Mouse (Mus musculus) cerebellum, adult 18-20 months (tissue): ENCODE data around the gene Ppp4c.

Experiments used
- DNase-seq, 2 experiments: peaks; one replicate each; pipeline ENCODE4 v3.0.0; 2021

Ppp4c gene

DNA sequence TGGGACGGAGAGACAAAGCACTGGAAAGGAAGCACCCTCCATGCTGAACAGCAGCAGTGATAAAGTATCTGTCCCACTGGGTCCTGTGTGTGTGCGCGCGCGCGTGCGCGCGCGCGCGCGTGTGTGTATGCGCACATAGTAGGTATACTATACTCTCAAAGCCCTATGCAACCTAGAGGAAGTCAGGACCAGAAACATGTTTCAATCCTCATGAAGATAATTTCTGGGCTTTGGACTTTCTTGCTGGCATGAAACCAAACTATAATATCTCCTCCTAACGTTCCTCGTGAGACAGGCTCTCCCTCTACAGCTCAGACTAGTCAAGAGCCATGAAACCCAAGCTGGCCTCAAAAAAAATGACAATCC is 8.7 kb upstream of the Ppp4c start:
- no peak for DNase-seq

DNA sequence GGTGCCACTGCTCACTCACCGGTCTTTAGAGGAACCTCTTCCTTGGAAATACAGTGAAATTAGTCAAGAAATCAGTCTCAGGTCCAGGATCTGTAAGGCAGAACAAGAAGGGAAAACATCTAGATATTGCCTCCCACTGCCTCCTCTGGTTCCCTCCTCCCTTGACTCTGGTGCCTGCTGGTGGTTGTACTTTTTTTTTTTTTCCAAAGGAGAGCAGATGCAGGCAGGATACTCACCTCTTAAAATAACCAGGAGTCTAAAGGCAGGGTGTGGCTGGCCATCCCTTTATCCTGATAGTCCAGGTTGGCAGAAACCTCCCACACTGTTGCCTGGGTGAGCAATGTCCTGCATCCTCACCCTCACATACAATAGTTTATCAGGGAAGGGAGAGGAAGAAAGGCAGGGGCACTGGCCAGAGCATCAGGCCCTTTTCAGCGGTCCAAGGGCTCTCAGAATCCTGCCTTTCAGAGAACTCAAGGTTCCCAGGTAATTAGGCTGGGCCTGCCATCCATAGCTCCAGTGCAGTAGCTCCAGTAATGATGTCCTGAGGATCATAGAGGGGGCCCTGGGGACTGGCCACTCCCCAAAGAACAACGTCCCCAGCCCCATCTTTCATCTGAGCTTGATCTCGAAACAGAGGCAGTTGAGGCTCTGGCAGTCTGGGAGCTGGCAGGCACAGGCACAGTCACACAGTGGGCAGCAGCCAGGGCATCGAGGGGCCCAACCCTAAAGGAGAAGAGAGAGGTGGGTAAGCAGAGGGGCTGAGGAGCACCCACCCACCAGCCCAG is 8.2 kb upstream of the Ppp4c start:
- DNase-seq = peak in 1 of 2 experiments; percentile 35

DNA sequence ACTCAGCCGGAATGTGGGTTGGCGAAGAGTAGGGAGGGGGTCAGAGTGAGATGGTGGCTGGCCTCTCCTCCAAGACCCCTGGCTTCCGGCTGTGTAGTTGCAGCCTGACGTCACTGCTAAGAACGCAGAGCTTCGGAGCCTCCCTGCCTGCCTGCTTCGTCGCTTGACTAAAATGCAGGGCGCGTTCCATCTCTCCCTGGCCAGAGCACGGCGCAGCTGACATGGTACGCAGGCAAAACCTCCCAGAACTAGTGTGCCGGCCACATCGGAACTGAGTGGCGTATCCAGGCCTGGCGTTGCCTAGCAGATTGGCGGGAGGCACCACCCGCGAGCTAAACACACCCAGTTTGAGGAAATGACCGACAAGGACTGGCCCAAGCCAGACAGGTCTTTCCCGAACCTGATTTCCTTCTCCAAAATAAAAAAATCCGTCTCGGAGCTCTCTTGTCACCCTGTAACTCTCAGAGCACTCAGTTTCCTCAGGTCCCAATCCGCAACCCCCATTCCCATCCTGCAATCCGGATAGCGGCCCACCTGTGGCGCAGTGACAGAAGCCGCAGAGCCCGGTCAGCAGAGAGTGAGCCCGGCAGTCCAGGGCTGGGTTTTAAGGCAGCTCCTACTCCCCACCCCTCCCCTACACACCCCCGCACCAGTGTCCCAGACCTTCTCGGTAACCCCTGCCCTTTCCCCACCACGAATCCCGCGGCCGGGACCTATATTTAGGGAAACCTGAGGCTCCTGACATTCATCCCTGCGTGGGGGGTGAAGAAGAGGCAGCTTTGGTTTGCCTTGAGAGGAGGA is 7.4 kb upstream of the Ppp4c start:
- DNase-seq = peak; percentile 74 to 80

DNA sequence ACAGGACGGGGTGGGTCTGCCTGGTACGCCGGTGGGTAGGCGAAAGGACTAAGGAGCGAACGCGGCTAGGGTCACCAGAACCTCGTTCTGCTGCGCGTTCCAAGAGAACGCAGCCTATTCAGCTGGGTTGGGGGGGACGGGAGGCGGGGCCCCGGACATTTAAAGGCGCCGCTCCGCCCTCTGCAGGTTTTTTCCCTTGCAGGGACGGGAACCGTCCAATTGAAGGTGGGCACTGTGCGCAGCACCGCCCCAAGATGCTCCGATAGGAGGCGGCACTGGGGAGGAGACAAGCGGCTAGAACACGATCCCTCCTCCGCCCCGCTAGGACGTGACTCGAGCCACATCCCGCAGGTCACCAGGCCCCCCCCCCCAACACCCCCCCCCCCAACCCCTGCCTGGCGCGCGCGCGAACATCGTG is 6.8 kb upstream of the Ppp4c start:
- DNase-seq = peak; percentile 96 to 99

DNA sequence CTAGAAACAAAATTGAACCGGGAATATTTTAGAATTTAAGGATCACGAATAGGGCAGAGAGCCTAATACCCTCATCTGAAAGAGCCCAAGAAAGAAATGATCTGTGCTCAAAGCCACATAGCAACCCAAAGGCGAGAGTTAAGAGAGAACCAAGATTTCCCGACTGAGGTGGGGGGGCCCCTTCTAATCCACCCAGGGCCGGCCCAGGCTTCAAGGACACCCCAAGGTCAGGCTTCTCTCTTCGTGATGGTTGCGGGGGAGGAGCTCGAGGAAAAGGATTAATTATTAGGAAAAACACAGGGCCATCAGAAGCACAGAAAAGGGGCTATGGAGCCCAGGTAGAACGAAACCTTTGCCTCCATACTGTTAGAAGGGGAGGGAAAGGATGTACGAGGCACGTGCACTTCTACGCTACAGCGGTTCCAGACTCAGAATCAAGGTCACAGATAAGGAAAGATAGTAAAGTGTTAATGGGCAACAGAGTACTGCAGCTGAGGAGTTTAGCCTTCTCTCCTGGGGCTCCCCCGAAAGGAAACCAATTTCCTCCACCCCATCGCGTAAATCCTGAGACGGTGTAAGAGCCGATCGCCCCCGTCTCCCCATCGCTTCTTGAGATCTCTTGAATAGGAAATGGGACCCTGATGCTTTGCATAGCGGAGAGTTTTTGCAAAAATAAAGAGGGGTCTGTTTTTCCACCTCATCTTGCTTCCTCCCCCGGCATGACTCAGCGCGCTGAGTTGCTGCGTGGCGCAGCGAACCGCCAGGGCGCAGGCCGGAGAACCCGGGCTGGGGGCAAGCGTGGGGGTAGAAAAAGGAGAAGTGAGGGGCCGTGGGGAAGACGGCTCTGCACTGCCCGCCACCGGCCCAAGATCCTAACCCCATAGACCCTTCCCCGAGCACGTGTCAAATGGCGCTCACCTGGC is 6.1 kb upstream of the Ppp4c start:
- peak; percentile 51 to 53 for DNase-seq

DNA sequence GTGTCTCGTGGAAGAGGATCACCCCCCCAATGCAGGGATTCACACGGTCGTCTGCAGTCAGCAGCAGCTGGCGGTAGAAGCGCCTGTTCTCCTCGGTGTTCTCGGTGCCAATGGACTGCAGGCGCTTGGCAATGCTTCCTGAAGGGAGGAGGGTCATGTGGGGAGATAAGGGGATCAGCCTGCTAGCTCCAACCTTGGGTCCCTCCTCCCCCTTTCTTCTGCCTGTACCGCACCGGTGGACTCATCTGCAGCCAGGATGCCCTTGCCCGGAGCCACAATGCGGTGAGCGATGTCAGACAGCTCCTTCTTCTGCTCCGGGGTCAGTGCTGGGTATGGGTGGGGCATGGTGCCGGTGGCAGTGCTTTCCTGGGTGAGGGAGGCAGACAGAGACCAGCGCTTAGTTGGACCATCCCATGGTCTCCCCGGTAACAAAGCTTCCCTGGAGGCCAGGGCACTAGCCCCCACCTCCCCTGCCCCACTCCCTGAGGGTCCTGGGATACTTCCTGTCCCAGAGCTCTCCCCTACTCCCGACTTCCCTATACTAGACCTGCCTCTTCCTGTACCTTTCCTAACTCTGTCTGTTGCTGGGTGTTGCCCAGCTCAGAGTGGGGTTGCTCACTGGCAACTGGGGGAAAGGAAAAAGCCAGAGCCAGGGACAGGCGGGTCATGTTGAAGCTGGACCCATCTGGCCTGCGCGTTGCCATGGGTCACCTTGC is 5.3 kb upstream of the Ppp4c start, which contains the start of gene Fam57b:
Gene Fam57b, plus strand, starts transcription at position 258 of the 716 bp plus-strand sequence.
- peak; percentile 52 to 67 for DNase-seq

DNA sequence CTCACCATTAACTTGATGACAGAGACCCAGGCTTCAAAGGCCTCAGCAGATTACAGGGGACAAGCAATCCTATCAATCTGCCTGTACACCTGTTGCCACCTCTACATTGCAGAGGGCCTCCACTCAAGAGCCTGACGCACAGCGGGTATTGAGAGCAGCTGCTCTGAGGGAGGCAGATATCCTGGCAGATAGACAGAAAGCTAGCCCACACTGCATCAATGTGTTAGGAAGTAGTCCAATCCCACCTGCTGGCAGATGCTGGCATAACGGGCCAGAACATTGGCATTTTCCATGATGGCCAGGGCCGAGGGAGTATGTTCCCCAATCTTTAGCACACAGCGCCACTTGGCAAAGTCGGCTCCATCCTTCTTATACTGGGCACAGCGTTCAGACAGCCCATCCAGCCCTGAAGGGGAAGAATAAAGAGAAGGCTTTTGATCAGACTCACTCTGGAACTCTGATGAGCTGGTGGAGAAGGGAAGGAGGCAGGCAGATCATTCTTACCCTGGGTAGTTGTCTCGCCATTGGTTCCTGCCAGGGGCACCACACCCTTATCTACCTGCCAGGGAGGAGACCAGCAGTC is 4.1 kb upstream of the Ppp4c start:
- peak; percentile 65 to 67 for DNase-seq

DNA sequence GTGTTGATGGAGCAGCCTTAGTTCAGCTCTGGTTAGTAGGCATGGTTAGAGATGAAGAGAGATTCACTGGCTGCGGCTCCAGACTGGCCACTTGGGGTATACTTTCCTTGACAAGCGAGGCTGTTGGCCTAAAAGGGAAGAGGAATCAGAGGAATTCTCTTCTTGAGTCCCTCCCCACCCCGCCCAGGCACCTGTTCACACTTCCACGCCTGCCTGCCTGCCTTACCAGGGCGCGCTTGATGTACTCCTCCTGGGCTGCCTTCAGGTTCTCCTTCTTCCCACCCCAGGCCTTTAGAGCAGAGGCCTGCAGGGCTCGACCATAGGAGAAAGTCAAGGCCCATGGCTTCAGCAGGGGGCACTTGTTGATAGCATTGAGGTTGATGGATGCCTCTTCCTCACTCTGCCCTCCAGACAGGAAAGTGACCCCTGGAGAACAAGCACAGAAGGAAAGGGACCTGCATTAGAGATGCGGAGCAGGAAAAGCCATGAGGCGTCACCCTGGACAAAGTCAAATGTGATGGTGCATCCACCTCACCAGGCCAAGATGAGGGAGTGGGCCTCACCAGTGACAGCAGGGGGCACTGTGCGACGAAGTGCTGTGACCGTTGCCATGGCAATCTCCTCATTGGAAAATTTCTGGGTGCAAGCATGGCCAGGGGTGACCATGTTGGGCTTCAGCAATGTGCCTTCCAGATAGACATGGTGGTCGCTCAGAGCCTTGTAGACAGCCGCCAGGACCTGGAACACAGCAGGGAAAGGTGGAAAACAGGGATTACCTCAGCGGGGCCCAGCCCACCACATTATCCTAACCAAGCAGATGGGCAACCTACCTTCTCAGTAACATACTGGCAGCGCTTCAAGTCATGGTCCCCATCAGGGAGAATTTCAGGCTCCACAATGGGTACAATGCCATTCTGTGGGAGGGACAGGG is 3.4 kb upstream of the Ppp4c start:
- DNase-seq = no peak

DNA sequence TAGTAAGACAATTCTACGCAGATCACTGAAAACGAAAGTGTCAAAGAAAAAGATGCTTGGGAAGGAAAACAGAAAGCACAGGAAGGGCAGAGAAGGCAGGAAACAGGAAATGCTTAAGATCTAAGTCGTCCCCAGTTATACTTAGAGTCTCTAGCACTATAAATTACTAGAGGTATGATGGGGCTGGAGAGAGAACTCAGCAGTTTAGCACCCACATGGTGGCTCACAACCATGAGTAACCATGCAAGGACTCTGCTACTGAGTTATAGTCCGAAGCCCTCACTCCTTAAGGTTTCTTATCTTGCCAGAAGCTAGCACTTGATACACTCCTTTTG is 1.9 kb upstream of the Ppp4c start:
- no peak for DNase-seq

DNA sequence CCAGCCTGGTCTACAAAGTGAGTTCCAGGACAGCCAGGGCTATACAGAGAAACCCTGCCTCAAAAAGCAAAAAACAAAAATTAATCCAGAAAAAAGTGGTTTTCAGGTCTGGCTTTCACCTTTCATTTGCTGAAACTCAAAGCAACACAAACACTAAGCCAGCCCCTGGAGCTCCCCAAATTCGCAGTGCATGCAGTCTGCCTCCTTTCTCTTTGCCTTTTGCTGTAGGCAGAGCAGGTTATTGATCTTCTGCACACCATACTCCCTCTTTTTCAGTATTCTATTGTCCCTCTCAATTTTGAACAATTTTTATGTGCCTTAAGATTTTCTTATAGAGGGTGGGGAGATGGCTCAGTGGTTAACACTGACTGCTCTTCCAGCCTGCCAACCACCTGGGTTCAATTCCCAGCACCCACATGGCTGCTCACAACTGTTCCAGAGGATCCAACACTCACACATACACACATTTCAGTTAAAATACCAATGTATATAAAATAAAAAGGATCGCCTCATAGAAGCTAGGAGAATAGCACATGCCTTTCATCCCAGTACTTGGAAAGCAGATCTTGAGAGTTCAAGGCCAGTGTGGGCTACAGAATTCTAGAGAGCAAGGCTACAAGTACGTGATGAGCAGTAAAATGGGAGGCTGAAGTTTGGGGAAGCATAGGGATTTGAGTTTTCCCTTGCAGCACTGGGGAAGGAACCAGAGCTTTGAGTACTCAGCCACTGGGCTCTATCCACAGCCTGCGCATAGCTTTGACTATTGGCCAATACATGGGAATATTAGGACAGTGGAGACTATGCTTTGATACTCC is 1.4 kb upstream of the Ppp4c start:
- no peak for DNase-seq

DNA sequence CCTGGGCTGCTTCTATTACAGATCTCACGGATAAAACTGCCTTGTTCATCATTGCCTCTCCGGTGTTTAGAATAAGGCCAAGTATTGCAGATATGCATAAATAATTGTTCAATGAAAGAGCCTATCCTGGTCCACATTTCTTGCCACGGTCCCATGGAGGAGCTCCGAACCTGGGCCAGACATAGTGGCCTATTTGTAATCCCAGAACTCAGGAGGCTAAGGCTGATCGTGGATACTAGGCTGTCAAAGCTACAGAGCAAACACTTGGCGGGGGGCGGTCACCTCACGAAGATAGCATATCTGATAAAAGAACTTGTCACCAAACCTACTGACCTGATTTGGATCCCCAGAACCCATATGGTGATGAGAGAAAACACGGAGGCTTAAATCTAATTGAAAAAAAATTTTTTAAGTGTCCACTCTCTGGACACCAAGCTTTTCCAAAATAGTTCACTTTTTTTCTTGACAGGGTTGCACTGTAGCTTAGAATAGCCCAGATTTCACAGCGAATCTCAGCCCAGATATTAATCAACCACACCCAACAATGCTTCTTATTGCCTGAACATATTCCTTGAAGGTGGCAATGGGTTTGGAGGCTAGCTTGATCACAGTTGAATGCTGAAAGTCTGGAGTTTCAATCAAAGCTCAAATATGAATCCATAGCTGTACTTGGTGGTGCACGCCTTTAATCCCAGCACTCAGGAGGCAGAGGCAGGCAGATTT is 586 bp upstream of the Ppp4c start:
- DNase-seq = no peak

DNA sequence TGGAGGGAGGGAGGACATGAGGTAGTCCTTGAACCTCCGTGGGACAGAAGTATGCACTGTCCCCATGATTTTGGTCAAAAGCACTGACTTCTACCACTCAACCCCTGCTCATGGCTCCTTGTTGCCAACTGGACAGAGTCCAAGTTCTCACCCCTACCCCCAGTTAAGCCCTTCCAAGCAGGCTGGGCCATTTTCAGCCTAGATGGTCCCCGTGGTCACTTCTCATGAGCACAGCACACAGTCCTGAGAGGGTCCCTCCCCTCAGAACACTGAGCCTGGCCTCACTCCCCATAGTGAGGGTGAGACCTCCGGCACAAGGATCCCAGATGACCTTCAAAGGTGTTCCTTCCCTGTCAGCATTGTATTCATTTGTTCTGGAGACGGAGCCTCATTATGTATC is 3.2 kb downstream of the Ppp4c start:
- no peak for DNase-seq

DNA sequence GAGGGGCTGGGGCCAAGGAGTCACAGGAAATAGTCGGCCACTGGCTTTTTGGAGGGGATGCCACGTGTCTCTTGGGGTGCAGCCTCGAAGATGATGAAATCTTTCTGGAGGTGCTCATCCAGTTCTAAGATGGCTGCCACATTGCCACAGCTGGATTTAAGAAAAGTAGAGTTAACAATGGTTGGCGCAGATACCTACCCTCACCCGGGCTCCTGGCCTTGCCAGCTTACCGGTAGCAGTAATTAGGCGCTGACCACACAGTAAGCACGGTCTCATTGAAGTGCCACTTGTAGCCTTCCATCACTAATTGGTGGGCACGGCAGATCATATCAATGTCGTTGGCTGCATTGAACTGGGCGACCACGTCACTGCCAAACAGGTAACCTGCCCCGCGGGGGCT is 6.2 kb downstream of the Ppp4c start:
- no peak for DNase-seq

DNA sequence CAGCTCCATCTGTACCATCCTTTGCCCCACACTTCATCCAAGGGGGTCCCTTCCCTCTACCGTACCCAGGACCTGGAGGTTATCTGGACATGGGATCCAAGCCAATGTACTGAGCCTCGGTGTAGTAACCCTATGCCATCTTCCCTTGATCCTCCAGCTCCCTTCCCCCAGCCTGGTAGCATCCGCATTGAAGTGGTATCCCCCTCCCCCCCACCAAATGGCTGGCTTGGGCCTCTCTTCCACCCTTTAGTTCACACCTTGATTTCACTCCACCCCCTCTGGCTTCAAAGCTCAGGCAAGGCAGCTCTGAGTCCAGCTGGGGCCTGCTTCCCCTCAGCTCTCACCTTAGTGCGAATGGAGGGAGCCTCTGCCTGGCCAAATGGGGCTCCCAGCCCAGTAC is 7.2 kb downstream of the Ppp4c start:
- no peak for DNase-seq

DNA sequence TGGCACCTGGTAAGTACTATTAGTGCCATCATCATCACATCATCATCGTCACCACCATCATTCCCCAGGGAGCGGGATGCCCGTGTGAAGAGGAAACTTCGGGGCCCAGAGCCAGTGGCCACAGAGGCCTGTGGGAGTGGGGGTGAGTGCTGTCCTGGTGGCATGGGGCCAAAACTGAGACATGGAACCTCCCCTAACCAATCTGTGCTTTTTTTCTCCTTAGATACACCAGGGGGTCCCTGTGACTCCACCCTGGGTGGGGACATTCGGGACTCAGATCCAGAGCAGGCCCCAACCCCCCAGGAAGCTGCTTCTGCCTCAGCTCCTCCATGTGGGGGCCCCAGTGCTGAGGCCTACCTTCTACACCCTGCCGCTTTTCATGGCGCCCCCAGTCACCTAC is 7.8 kb downstream of the Ppp4c start:
- no peak for DNase-seq

DNA sequence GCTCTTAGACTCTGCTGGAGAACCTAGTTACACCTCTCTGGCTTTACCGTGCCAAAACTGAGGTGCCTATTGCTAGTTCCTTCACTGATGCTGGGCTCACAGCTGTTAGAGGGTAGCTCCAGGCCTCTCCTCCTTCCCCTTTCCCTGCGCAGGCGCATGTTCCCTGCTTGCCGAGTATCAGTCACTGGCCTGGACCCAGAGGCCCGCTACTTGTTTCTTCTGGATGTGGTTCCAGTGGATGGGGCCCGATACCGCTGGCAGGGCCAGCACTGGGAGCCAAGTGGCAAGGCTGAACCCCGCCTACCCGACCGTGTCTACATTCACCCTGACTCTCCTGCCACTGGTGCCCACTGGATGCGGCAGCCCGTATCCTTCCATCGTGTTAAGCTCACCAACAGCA is 9.6 kb downstream of the Ppp4c start:
- no peak for DNase-seq

DNA sequence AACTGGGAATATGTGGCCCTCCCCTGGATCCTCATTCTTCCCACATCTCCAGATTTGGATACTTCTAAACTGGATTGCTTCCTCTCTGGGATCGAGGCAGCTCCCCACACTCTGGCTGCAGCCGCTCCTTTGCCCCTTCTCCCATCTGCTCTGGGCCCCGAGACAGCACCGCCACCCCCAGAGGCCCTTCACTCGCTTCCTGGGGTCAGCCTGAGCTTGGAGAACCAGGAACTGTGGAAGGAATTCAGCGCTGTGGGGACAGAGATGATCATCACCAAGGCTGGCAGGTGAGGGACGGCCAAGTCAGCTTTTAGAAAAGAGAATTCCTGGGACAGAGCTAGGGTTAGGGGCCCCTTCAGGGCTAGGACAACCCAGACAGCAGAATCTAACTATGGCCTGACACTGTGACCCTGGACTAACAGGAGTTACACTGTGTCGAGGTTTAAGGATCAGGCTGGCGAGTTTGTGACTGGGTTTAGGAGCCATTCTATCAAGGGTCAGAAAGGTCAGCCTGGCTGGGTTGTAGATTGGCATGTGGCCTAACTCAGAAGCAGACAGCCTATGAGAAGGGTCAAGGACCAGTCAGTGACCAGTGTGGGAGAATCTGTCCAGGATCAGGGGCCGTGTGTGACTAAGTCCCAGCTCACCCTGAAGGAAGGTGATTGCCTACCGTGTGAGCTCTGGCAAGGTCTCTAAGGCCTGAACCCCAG is 10.5 kb downstream of the Ppp4c start:
- no peak for DNase-seq

DNA sequence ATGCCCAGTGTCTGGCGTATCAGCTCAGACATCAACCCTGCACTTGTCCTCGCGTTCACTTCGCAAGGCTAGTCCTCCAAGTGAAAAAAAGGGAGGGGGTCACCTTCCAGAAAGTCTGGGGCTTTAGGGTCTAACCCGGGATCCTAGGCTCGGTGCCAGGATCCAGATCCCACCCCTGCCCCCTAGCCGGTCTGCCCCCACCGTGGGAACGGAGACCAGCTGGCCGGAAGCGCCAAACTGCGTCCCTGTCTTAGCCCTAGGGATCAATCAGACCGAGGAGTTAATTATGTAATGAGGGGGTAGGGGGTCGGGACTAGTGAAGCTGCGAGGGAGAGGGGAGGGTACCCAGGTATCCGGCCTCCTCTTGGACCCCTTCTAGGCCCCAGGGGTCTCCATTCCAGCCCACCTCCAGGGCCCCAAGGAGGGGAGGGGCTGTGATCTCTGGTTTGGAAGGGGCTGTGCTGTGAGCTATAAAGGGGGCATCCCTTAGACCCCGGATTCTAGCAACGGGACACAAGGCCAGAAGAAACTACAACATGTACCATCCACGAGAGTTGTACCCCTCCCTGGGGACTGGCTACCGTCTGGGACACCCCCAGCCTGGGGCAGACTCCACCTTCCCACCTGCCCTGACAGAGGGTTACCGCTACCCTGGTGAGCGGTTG is 11.2 kb downstream of the Ppp4c start, which contains the start of gene Tbx6:
Gene Tbx6, plus strand, starts transcription at position 513 of the 665 bp plus-strand sequence.
- peak in 1 of 2 experiments; percentile 49 for DNase-seq
